Mouse (Mus musculus) brain, embryonic 14.5 days (tissue): ENCODE data around the gene Ccne1.

Source experiments
- CTCF ChIP-seq: fragments of 200-500 bp; IDR thresholded peaks from 2 replicates; pipeline ENCODE4 v1.5.1; 2012; ENCODE audit warnings: inconsistent platforms, mild to moderate bottlenecking, moderate library complexity, borderline replicate concordance; ENCODE audit not compliant: insufficient read depth, insufficient read length; ENCODE audit errors: extremely low read depth
- POLR2A ChIP-seq: fragments of 200-500 bp; IDR thresholded peaks from 2 replicates; pipeline ENCODE4 v1.6.1; 2012; ENCODE audit warnings: mild to moderate bottlenecking, inconsistent platforms, borderline replicate concordance; ENCODE audit not compliant: poor library complexity, insufficient read depth, insufficient read length, severe bottlenecking; ENCODE audit errors: extremely low read depth

DNA sequence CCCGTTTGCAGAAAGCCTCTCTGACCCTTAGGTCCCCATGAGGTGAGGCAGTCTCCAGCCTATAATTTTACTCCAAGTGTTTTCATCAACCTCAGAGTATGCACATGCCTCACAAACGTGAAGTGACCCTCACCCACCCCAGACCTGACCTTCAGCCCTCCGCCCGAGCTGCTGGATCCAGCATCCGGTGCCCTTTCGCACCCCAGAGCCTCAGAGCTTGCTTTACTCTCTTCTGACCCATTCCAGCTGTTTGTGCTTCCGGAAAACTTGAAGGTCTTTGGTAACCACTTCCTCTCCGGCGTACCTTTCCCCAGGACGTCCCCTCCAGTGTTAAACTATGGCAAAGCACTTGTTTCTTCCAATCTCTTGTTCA is 912 bp upstream of the Ccne1 start:
- no peak for TF ChIP-seq POLR2A
- no peak for TF ChIP-seq CTCF
